Mouse (Mus musculus) hematopoietic multipotent progenitor cell, adult 10-12 weeks (in vitro differentiated cells): ENCODE data around the gene Gpr156. TPM values are rescaled to one million over a fixed set of nuclear protein-coding genes. Genes with fewer than 3 reads are reported as not detected.

Source experiments
- polyA plus RNA-seq: library from polyadenylated mRNA; stranded (reverse); fragments of >175 nt; gene quantifications from 2 replicates; pipeline ENCODE4 v1.2.3, GENCODE M21; 2012; ENCODE audit warnings: low replicate concordance

Gpr156 gene
- 0.52 and 0.83 TPM in 2 replicates for polyA plus RNA-seq

GRCm38 (mm10) chr16:37916138-37916817, at the start of gene Gpr156:
Gpr156 (plus strand) TSS chr16:37916496.

GRCm38 (mm10) chr16:37867791-37868505, 48.3 kb upstream of the Gpr156 start, which contains the start of gene Lrrc58:
Lrrc58 (plus strand) TSS chr16:37868389.

Other genes with a start within 250 kb of the Gpr156 start
- 0.10 and 0.27 TPM in 2 replicates for gene Fstl1, start 139.6 kb upstream of the Gpr156 start, polyA plus RNA-seq
- not detected in 2 replicates for gene Gm36028, start 55.4 kb upstream of the Gpr156 start, polyA plus RNA-seq
- 4.0 TPM in 2 replicates for gene Lrrc58, start 48.1 kb upstream of the Gpr156 start, polyA plus RNA-seq
- 13.4 and 26.2 TPM in 2 replicates for gene Gsk3b, start 172.5 kb downstream of the Gpr156 start, polyA plus RNA-seq